Mouse (Mus musculus) megakaryocyte, embryonic 14.5 days (primary cell): Measurements from ENCODE around the gene Hist2h3b.

Experiments used
- FLI1 ChIP-seq: IDR thresholded peaks from 2 replicates; pipeline ENCODE4 v1.6.1; 2012; ENCODE audit warnings: low read length, inconsistent platforms, mixed read lengths
- GATA1 ChIP-seq: IDR thresholded peaks from 3 replicates; pipeline ENCODE4 v1.6.1; 2012; ENCODE audit warnings: mixed read lengths, low read length, inconsistent platforms, borderline replicate concordance

DNA sequence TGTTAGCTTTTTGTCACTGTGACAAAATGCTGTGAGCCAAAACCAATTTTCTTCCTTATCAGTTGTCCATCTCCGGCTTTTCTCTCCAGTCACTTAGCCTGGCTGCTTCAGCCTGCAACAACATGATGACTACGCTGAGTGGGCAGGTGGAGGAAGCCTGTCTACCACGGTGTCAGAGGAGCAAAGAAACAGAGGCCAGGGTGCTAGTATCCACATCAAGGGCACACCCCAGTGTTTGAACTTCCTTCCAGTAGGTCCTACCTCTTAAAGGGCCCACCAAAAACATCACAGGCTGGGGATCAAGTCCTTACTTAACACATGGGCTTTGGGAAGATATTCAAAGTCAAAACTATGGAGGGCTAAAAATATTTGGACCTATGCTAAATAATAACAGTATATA, 41.0 kb downstream of the Hist2h3b start:
- TF ChIP-seq GATA1 (no peak), FLI1 (no peak)
